In genomic region chr19:55779871-55780270, GRCm38 (mm10) we compare ENCODE assay signal across 14 mouse cellular contexts. TPM values are rescaled to one million over a fixed set of nuclear protein-coding genes. Genes with fewer than 3 reads are reported as not detected.
DNase-seq lines count a peak whose midpoint lies in the region; ATAC-seq lines count a peak whose summit lies in the region.
"Had no signal": no experiment of that assay in that cellular context is flagged by ENCODE, and none has a peak within 500 bp of the region (broad histone marks: within the 10 kb centered on the region; RNA-seq: fewer than 3 reads in every experiment).

No protein-coding gene starts in this region.

- H3K4me2 ChIP-seq in forebrain, embryonic 14.5 days (ENCODE audit: low read length): no peak overlapping the region
- no peak overlapping the region for H3K4me2 ChIP-seq in forebrain, embryonic 16.5 days (ENCODE audit: low read length)
- no peak overlapping the region for H3K4me2 ChIP-seq in embryonic facial prominence, embryonic 15.5 days (replicated peaks)
- H3K4me2 ChIP-seq: kidney, embryonic 15.5 days; limb, embryonic 13.5 days; lung, embryonic 14.5 days had no signal

- 75% methylated on average over 10 of the region's 10 CpGs for WGBS in forebrain, embryonic 14.5 days
- WGBS in forebrain, embryonic 16.5 days: 68% methylated on average over 10 of the region's 10 CpGs
- 50% methylated on average over 10 of the region's 10 CpGs for WGBS in embryonic facial prominence, embryonic 15.5 days

- H3K4me1 ChIP-seq in forebrain, embryonic 14.5 days (ENCODE audit: control insufficient read depth, insufficient read depth, low read length): peaks cover 4% of the 10 kb centered on the region; the same call in 1 of the 2 replicates
- H3K4me1 ChIP-seq in forebrain, embryonic 16.5 days (replicated peaks; ENCODE audit: control insufficient read depth, insufficient read depth, low read length): peaks cover under 1% of the 10 kb centered on the region; the same call in 1 of the 2 replicates
- peaks cover 54% of the 10 kb centered on the region for H3K4me1 ChIP-seq in embryonic facial prominence, embryonic 15.5 days
- H3K4me1 ChIP-seq: megakaryocyte, embryonic 14.5 days had no signal

- no peak overlapping the region for H3K4me3 ChIP-seq in forebrain, embryonic 14.5 days (ENCODE audit: low read depth, low read length)
- H3K4me3 ChIP-seq in forebrain, embryonic 16.5 days (replicated peaks; ENCODE audit: low read length): no peak overlapping the region
- no peak overlapping the region for H3K4me3 ChIP-seq in embryonic facial prominence, embryonic 15.5 days (replicated peaks)
- H3K4me3 ChIP-seq: kidney, embryonic 15.5 days; limb, embryonic 13.5 days; megakaryocyte, embryonic 14.5 days had no signal

- no peaks in the 10 kb centered on the region for H3K27me3 ChIP-seq in forebrain, embryonic 14.5 days (replicated peaks; ENCODE audit: control insufficient read depth, insufficient read depth, low read length)
- H3K27me3 ChIP-seq in forebrain, embryonic 16.5 days (replicated peaks; ENCODE audit: control insufficient read depth, insufficient read depth, low read length): no peaks in the 10 kb centered on the region
- no peaks in the 10 kb centered on the region for H3K27me3 ChIP-seq in embryonic facial prominence, embryonic 15.5 days
- H3K27me3 ChIP-seq: kidney, embryonic 15.5 days; limb, embryonic 13.5 days had no signal

- no peaks in the 10 kb centered on the region for H3K9me3 ChIP-seq in forebrain, embryonic 14.5 days (replicated peaks; ENCODE audit: control insufficient read depth, low read length)
- H3K9me3 ChIP-seq in forebrain, embryonic 16.5 days (ENCODE audit: control insufficient read depth, low read length): no peaks in the 10 kb centered on the region
- no peaks in the 10 kb centered on the region for H3K9me3 ChIP-seq in embryonic facial prominence, embryonic 15.5 days (replicated peaks)
- H3K9me3 ChIP-seq: kidney, embryonic 15.5 days; limb, embryonic 13.5 days; megakaryocyte, embryonic 14.5 days had no signal

- no peak overlapping the region for H3K27ac ChIP-seq in forebrain, embryonic 14.5 days (ENCODE audit: low read depth, low read length)
- H3K27ac ChIP-seq in forebrain, embryonic 16.5 days (ENCODE audit: low read length): no peak overlapping the region
- H3K27ac ChIP-seq in embryonic facial prominence, embryonic 15.5 days (replicated peaks): peak overlapping the region; percentile 44
- H3K27ac ChIP-seq: limb, embryonic 13.5 days had no signal

- no peak for ATAC-seq in forebrain, embryonic 14.5 days
- ATAC-seq in forebrain, embryonic 16.5 days: no peak
- ATAC-seq in embryonic facial prominence, embryonic 15.5 days (ENCODE audit: insufficient number of reproducible peaks, low FRiP score, low TSS enrichment, low read depth): no peak

- H3K9ac ChIP-seq in forebrain, embryonic 14.5 days (ENCODE audit: low read length): no peak overlapping the region
- no peak overlapping the region for H3K9ac ChIP-seq in forebrain, embryonic 16.5 days (replicated peaks; ENCODE audit: low read depth, low read length)
- no peak overlapping the region for H3K9ac ChIP-seq in embryonic facial prominence, embryonic 15.5 days
- H3K9ac ChIP-seq: kidney, embryonic 15.5 days; limb, embryonic 13.5 days; lung, embryonic 14.5 days had no signal

- DNase-seq in forebrain, embryonic 14.5 days (ENCODE audit: low spot score): peak; percentile 26
- peak; percentile 23 for DNase-seq in left cerebral cortex, postnatal 4 days
- DNase-seq in left cerebral cortex, postnatal 10 days (ENCODE audit: extremely low spot score in 1 of 2, low spot score in 2 of 2): no peak
- DNase-seq in gastrocnemius, postnatal 36 days: peak; percentile 50 to 66
- DNase-seq in thymus, postnatal 25 days: no peak
- DNase-seq in embryo, embryonic 9.5 days (ENCODE audit: extremely low spot score): no peak
- DNase-seq: cerebellum, adult 11-12 months; lung, embryonic 14.5 days; spleen, adult 18-20 months had no signal

- no peaks in the 10 kb centered on the region for H3K36me3 ChIP-seq in forebrain, embryonic 14.5 days (ENCODE audit: control insufficient read depth, insufficient read depth, low read length)
- no peaks in the 10 kb centered on the region for H3K36me3 ChIP-seq in forebrain, embryonic 16.5 days (ENCODE audit: control insufficient read depth, insufficient read depth)
- H3K36me3 ChIP-seq in embryonic facial prominence, embryonic 15.5 days: 0 out of 2 replicates have a peak, but pooled peaks cover 4% of the 10 kb centered on the region
- H3K36me3 ChIP-seq: kidney, embryonic 15.5 days had no signal

- intact Hi-C loops in left cerebral cortex, postnatal 4 days (cut with DNase I): no loop called here
- intact Hi-C loops in left cerebral cortex, postnatal 10 days (cut with DNase I): no loop called here
- intact Hi-C loops in gastrocnemius, postnatal 36 days (cut with DNase I): no loop called here

RNA-seq across cellular contexts. Expression of gene Tcf7l2, which starts 38.3 kb away (rescaled TPM):
- 196 and 221 TPM in 2 replicates for polyA plus RNA-seq in forebrain, embryonic 14.5 days (2014; fragmentation: Nextera tagmentation; extraction: Ambion mirVana)
- polyA plus RNA-seq in forebrain, embryonic 16.5 days (2015; fragmentation: Nextera tagmentation; extraction: Ambion mirVana): 26.5 and 58.7 TPM in 2 replicates
- total RNA-seq in left cerebral cortex, postnatal 4 days (2021): 10 to 100 TPM in 1 of 2 experiments, 1 to 10 TPM in 1; 9.6 to 11.9 TPM
- total RNA-seq in left cerebral cortex, postnatal 10 days (2021): 10 to 100 TPM in 1 of 2 experiments, 1 to 10 TPM in 1; 8.2 to 11.4 TPM
- polyA plus RNA-seq in embryonic facial prominence, embryonic 15.5 days (2015; fragmentation: Nextera tagmentation; extraction: Ambion mirVana): 101 and 108 TPM in 2 replicates
- 1 to 10 TPM; 6.6 to 9.7 TPM for total RNA-seq in gastrocnemius, postnatal 36 days (2021)

Comparison
In these comparisons a context has a peak if more than half of its experiments do, and no peak if none do; other contexts are left out.
1. DNase-seq: peak in forebrain, embryonic 14.5 days (single experiment), left cerebral cortex, postnatal 4 days (single experiment) and gastrocnemius, postnatal 36 days (2 of 2); none in left cerebral cortex, postnatal 10 days (0 of 2), thymus, postnatal 25 days (single experiment) and embryo, embryonic 9.5 days (single experiment).